Mouse (Mus musculus): ENCODE measurements around the gene Khdrbs1.
"Not testable (repeated sequence)": the region's sequence is repeated elsewhere in the genome, so short reads cannot be mapped to it uniquely, and the experiment has no call there.

Gene Khdrbs1

DNA sequence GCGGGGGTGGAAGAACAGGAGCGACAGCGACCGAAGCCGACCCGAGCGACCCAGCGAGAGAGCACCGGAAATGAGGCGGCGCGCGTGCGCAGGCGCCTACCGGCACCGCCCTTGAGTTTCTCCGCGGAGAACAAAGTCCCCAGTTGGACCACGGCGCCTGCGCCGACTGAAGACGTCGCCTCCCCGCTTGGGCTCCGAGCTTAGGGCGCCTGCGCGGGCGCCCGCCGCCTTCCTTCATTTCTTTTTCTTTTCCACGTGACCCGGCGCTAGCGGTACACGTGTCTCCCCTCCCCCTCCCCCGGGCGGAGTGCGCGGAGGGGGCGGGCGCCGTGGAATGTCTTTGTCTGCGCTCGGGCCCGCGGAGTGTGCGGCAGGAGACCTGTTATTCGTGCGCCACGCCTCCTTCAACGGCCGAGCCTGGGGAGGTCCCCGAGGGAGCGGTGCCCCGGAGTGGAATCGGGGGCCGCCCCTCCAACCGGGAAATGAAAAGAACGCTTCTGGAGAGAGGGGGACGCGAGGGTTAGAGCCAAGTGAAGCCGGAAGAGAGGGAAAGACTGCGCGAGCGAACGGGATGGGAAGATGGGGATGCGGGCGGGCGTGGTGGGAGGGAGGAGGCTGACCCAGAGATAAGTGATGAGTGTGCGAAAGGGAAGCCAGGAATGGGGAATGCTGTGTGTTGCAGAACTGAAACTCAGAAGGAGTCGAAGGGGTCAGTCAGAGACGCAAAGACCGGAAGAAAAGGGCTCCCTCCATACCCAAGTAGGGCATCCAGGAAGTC, at the start of gene Khdrbs1:
Gene Khdrbs1 (minus strand): TSS at position 72 of the 778 bp plus-strand sequence.
- DNase-seq (ENCODE audit: low read depth, low spot score): peak; percentile 92

DNA sequence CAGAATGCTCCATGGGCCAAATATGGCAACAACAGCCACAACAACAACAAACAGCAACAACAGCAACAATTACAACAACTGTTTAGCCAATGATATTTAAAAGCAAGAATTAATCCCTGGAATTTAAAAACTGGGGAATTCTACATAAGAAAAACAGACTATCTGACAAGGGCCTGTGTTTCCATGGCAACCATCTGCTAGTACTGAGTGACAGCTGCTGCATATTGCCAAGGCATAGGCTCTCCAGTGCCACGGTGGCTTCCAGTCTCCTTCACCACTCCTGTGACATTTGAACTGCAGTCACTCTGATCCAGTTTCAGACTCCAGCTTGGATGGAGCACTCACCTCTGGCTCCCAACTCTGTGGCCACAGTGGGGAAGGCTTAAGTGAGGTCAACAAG, 49.3 kb upstream of the Khdrbs1 start:
- no peak for DNase-seq (ENCODE audit: low read depth, low spot score)

DNA sequence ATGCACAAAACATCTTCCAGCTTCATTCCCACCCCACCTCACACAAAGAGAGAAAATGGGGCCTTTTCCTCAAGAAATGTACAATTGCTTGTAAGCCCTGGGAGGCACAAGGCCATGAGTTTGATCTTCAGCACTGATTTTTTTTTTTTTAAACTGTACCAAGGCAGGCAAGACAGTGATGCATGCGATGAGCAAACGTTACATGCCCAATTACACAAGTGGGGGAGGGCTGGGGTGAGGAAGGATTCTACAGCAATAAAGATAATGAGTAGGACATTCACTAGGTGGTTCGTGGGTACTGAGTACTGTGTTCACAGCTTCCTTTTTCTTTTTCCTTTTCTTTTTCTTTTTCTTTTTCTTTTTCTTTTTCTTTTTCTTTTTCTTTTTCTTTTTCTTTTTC, 48.4 kb upstream of the Khdrbs1 start:
- no peak for DNase-seq (ENCODE audit: low read depth, low spot score)

DNA sequence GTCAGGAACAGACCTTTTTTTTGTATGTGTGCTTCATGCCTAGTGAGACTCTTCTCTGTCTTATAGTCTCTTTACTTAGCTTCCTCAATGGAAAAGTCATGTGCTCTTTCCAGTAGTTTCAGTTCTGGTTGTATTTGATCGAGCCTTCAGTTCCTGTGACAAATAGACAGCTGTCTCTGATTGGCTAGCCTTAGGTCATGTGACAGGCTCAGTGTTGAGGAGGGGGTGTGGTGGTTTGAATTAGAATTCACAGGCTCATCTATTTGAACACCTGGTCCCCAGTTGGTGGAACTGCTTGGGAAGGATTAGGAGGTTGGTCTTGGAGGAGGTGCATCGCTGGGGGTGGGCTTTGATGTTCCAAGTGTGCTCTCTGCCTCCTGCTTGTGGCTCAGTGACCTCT, 47.5 kb upstream of the Khdrbs1 start:
- no peak for DNase-seq (ENCODE audit: low read depth, low spot score)

DNA sequence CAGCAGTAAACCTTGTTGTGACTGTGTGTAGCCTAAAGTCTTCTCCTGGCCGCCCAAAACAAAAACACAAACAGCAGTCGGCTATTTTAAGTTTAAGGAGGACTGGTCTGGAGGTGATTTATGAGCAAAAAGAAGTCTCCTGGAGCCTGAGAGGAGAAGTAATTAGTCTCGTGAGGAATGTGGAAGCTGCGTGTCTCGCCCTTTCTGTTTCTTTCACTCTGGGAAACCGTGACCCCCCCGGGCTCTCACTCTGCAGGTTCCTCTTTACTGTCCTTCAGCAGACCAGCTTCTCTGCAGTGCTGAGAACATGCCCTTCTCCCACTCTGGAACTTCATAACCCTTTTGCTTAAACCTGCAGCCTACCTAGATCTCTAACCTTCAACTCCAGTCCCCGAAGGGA, 46.6 kb upstream of the Khdrbs1 start:
- DNase-seq (ENCODE audit: low read depth, low spot score): no peak

DNA sequence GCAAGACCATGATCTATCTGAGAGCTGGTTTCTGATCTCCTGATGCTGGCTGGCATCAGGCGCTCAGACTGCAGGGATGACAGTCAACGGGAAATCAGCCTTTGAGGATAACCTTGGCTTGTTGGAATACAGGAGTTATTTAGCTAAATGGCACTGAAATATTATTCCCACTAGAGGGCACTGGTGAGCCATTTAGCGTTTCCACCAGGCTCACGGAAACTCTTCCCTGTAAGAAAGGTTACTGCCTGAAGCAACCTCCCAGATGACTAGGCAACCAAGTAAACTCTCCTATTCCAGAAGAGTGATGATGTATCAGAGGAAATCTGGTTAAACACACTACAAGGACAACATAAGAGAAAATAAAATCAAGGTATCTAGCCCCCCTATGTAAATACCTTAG, 43.1 kb upstream of the Khdrbs1 start:
- DNase-seq (ENCODE audit: low read depth, low spot score): peak; percentile 63

DNA sequence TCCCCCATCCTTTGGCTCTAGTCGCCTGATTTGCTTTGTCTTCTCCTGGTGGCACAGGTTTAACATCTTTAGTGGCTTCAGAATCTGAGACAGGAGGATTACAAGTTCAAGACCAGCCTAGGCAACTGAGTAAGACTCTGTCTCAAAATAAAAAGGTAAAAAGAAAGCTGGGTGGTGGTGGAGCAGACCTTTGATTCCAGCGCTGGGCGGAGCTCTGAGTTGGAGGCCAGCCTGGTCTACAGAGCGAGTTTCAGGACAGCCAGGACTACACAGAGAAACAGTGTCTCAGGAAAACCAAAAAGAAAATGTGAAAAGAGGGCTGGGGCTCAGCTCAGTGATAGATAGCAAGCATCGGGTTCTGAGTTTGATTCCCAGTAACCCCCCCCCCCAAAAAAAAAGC, 41.4 kb upstream of the Khdrbs1 start:
- DNase-seq (ENCODE audit: low read depth, low spot score): no peak

DNA sequence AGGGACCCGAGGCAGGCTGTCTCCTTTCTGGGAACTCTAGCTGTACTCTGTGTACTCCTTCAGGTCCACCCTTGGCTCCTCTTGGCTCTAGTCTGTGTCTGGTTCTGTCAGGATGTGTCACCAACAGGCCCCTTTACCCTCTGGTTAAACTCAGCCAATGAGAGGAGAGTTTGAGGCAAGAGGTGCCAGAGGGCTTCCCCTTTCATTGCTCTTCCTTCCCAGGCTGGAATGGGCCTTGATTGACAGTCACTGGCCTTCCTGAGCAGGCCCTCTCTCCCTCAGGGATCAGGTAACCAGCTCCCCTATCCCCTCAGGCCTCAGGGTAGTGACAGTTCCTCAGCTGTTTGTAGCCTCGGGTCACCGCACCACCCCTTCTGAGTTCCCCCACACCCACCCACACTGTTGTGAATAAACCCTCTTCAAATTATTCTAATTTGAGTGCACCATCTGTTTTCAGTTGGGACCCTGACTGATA, 40.8 kb upstream of the Khdrbs1 start:
- DNase-seq (ENCODE audit: low read depth, low spot score): no peak

DNA sequence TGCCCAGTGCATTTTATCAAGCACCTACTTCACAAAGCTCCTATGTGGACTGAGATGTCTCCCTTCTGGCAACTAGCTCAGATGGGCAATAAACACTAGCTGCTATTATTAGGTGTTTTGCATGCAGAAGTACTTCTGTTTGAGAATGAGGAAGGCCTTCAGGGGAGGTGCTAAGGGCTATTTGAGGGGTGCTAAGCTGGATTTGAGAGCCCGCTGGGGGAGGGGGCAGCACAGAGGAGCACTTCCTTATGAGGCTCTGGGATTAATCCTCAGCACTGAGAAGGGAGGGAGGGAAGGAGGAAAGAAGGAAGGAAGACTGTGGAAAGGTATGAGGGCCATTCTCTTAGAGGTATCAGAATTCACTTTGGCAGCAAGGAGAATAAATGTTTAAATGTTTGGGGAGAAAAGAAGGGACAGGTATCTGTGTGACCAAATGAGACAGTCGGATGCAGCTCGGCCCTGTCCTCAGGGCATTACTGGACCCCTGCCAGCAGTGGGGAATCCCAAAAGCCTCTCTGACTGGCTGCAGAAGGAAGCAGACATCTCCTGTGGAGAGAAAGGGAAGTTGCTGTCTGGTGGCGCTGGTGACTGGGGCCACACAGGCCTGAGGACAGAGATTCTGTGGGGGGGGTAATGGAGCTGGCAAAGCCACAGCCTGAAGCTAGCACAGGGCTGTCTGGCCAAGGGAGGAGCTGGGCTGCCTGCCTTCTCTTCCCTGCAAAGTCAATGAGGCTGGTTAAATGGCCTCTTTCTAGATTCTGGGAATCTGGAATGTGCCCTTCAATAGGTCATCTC, 40.0 kb upstream of the Khdrbs1 start:
- no peak for DNase-seq (ENCODE audit: low read depth, low spot score)

DNA sequence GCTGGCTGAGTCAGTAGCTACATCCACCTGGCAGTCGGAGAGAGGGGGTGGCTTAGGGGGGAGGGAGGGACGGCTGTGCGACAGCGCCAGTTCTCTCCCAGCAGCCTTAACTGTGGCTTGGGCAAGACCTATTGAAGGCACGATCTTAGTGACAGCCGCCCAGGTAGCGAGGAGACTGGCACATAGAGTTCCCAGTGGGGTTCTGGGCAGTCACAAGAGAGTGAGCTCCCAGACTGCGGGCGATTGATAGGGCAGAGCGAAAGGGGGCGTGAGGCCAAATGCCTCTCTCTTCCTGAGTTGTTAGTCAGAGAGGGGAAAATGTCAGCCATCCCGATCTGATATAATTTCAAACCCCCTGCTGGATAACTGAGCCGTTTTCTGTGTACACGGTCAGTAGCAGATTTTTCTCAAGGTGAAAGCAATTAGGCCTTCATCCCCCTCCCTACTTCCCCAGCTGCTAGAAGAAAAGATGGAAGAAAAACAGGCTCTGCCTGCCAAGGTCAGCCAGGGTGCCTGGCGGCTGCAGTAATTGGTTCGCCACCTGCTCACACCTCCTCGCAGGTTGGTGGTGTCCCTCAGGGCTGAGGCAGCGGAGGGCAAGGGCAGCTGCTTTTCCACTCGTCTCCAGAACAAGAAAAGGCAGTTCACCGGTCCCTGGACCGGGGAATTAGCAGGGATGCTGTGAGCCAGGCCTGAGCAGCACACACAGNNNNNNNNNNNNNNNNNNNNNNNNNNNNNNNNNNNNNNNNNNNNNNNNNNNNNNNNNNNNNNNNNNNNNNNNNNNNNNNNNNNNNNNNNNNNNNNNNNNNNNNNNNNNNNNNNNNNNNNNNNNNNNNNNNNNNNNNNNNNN, 29.8 kb upstream of the Khdrbs1 start:
- DNase-seq (ENCODE audit: low read depth, low spot score): no peak

DNA sequence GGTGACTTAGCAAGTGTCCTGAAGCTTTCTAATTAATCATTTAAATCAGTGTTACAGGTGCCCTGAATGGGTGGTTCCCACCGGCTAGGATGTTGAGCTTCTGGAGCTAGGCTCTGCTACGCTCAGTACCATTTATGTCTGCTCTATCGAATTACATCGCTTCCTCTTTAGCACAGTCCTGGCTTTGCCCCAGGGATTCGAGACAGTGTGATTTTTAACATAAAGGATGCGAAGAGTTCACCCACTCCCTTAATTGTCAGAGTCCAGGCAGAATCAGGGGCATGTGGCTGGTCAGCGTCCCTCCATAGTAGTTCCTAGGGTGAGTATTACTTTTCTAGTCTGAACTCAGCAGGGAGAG, 29.2 kb upstream of the Khdrbs1 start:
- DNase-seq (ENCODE audit: low read depth, low spot score): no peak

DNA sequence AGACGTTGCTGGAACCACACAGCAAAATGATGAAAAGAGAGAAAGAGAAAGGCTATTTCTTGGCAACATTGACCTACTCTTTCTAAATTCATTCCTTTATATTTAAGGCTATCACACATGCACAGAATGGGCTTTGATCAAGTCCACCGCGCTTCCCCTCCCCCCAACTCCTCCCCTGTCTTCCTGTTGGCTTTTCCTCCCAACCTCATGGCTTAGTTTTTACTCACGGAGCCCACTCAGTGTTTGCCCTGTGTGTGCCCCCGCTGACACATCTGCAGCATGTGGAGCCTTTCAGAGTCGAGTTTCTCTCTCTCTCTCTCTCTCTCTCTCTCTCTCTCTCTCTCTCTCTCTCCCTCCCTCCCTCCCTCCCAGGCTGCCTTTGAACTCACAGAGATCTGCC, 28.5 kb upstream of the Khdrbs1 start:
- no peak for DNase-seq (ENCODE audit: low read depth, low spot score)

DNA sequence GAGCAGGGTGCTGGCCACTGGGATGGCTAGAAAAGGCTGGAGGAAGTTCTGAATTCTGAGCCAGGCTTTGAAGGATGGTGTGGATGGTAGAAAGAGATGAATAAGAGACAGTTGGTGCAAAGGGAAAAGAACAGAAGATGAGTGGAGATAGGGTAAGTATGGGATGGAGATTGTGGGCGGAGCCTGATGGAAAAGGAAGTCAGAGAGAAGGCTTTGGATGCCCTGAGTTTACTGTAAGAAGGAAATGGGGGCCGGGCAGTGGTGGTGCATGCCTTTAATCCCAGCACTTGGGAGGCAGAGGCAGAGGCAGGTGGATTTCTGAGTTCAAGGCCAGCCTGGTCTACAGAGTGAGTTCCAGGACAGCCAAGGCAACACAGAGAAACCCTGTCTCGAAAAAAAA, 26.6 kb upstream of the Khdrbs1 start:
- not testable (repeated sequence) for DNase-seq (ENCODE audit: low read depth, low spot score)

DNA sequence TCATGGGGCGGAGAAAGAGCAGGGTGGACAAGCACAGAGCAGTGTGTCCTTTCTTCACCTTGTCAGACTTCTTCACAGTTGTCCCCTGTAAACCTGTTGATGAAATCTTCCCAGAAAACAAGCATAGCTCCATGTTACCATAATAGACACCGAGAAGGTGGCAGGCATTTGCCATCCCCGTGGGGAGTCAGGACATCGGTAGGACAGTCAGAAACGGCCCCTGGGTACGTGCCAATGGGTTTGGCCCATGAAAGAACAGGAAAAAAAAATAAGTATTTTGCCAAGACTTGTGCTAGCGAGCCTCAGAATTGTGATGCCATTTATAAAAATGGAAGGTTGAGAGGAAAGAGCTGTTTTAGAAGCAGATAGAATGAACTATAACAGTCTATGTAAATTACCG, 25.7 kb upstream of the Khdrbs1 start:
- DNase-seq (ENCODE audit: low read depth, low spot score): no peak

DNA sequence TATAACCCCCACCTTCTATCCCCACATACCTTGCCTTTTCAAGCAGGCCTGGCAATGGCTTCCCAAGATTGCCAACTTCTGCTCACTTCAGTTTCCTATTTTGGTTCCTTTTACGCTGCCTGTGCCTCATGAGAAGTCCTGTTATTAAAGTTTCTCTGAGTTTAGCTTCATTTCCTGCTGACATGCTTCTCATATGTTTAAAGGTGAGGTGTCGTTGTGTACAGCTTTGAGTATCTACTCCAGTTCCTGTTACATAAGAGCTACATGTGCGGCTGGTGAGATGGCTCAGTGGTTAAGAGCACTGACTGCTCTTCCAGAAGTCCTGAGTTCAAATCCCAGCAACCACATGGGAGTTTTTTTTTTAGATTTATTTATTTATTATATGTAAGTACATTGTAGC, 23.2 kb upstream of the Khdrbs1 start:
- DNase-seq (ENCODE audit: low read depth, low spot score): no peak

DNA sequence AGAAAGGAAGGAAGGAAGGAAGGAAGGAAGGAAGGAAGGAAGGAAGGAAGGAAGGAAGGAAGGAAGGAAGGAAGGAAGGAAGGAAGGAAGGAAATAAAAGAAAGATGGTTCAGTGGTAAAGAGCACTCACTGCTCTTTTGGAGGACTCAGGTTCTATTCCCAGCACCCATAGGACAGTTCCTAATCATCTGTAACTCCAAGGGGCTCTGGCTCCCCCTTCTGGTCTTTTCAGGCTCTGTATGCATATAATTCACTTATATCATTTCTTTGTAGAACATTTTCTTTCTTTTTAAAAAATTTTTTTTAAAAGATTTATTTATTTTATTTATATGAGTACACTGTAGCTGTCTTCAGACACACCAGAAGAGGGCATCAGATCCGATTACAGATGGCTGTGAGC, 20.4 kb upstream of the Khdrbs1 start:
- DNase-seq (ENCODE audit: low read depth, low spot score): not testable (repeated sequence)

DNA sequence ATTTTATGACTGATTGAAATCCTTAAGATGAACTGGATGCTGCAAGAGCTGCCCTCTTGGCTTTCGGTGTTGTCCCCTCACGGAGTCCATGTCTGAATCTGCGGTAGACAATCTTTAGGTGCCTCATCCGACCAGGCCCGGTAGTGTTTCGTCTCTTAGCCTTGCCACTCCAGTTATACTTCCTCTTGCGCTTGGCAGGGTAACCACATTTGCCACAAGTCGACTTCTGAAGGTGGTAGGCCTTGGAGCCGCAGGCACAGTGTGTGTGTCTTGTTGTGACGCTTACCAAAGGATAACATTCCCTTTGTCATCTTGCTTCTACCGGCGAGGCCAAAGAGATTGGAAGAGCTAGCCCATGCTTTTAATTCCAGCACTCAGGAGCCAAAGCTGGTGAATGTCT, 19.5 kb upstream of the Khdrbs1 start:
- no peak for DNase-seq (ENCODE audit: low read depth, low spot score)

DNA sequence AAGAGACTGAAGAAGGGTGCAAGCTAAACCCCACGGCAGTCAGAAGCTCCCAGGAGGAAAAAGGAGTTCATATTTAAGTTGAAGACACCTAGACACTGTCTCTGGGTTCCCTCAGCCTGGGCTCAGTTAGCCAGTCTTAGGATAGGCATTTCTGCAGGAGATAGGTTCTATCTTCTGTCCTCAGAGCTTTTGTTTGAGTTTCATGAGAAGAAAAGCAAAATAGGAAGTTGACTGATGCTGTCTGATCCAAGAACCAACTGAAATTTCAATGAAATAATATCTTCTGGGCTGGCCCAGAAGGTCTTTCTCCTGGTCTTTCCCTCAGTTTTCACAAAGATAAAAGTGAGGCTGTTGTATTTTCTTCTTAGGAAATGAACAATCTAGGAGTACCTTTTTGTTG, 13.4 kb upstream of the Khdrbs1 start:
- no peak for DNase-seq (ENCODE audit: low read depth, low spot score)

DNA sequence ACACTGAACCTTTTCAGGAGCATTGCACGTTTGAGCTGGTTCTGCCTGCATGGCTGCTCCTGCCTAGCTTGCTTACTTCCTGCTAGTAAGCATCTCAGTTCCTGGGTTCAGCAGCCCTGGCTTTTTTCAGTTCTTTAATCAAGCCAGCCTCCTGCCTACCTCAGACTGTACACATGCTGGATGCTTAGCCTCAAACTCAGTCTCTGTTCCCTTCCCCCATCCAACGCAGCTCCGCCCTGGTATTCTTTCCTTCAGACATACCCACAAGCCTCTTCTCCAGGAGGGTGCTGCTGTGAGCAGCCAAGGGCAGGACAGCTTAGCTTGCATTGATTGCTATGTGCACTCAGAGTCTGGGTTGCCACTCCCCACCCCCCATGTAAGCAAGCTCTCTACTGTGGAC, 12.6 kb upstream of the Khdrbs1 start:
- no peak for DNase-seq (ENCODE audit: low read depth, low spot score)

DNA sequence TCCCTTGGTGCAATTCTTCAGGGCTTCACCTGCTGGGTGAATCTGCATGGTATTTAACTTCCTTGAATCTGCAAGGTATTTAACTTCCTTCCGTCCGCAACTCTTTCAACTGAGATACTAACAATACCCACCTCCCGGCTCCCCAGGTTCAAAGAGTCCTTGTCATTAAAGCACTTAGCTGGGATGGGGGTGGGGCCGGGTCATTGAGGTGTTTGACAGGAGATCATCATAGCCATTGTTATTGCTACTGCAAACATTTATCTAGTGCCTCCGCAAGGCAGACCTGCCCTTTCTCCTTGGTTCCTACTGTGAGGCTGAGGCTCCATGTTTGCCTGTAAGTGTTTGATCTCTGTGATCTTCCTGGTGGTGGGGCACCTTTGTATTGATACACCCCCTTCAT, 8.3 kb upstream of the Khdrbs1 start:
- DNase-seq (ENCODE audit: low read depth, low spot score): no peak

DNA sequence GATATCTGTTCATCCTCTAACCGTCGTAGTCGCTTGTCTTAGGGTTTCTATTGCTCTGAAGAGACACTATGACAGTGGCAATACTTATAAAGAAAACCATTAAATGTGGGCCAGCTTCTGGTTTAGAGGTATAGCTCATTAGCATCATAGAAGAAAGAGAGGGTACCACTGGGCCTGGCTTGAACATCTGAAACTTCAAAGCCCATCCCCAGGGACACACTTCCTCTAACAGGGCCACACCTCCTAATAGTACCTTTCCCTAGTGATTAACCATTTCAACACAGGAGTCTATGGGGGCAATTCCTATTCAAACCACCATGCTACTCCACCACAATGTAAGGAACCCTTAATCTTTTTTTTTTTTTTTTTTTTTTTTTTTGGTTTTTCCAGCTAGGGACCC, 4.5 kb upstream of the Khdrbs1 start:
- no peak for DNase-seq (ENCODE audit: low read depth, low spot score)

DNA sequence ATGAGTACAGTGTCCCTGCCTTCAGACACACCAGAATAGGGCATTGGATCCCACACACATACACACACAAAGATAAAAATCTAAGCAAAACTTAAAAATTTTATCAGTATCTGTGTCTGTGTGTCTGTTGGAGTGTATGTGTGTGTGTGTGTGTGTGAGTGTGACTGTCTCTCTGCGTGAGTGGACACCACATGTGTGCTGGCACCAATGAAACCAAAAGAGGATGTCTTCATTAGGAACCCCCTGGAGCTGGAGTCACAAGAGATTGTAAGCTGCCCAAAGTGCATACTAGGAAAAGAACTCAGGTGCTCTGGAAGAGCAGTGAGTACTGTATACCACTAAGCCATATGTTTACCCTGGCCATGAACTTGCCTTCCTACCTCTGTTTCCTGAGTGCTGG, 4.0 kb upstream of the Khdrbs1 start:
- DNase-seq (ENCODE audit: low read depth, low spot score): no peak
